Mouse (Mus musculus) retina, postnatal 7 days (tissue): ENCODE measurements around the gene Sgo1.
"Not testable (repeated sequence)": the region's sequence is repeated elsewhere in the genome, so short reads cannot be mapped to it uniquely, and the experiment has no call there.

Experiments used
- DNase-seq: peaks from one replicate; pipeline ENCODE4 v3.0.0-alpha.2; 2012; ENCODE audit warnings: low read depth, low spot score

The Sgo1 gene

GRCm38 (mm10) chr17:53688877-53689802 is at the start of gene Sgo1:
Sgo1 (minus strand) TSS chr17:53689333.
- DNase-seq = peak; percentile 96

- DNase-seq = not testable (repeated sequence)
These were observed 29.8 kb upstream of the Sgo1 start for GRCm38 (mm10) chr17:53718916-53719315.

GRCm38 (mm10) chr17:53718474-53718873 is 29.3 kb upstream of the Sgo1 start:
- no peak for DNase-seq

- DNase-seq = not testable (repeated sequence)
These were observed 26.0 kb upstream of the Sgo1 start for GRCm38 (mm10) chr17:53715161-53715560.

- no peak for DNase-seq
These were observed 25.3 kb upstream of the Sgo1 start for GRCm38 (mm10) chr17:53714453-53714852.

GRCm38 (mm10) chr17:53697521-53697920 is 8.4 kb upstream of the Sgo1 start:
- not testable (repeated sequence) for DNase-seq

DNA sequence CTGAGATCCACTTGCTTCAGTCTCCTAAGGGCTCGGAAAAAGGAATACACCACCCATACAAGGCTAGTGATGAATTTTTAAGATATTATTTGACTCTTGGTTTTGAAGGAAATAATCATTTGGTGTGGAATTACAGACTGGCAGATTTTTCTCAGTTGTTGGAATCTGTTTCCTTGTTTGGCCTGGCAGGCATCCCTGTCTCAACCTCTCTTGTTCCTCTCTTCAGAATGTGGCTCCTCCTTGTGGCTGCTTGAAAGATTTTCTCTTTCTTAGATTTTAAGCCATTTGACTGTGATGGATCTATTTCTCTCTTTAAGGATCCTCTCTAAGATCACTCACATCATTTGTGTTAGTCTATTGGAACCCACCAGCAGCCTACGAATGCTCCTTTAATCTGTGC is 4.9 kb upstream of the Sgo1 start:
- DNase-seq = peak; percentile 25

- DNase-seq = no peak
These were observed 813 bp upstream of the Sgo1 start for GRCm38 (mm10) chr17:53689946-53690345.

GRCm38 (mm10) chr17:53688321-53688720 is 812 bp downstream of the Sgo1 start:
- DNase-seq = no peak

GRCm38 (mm10) chr17:53678716-53679115 is 10.4 kb downstream of the Sgo1 start:
- DNase-seq = no peak

DNA sequence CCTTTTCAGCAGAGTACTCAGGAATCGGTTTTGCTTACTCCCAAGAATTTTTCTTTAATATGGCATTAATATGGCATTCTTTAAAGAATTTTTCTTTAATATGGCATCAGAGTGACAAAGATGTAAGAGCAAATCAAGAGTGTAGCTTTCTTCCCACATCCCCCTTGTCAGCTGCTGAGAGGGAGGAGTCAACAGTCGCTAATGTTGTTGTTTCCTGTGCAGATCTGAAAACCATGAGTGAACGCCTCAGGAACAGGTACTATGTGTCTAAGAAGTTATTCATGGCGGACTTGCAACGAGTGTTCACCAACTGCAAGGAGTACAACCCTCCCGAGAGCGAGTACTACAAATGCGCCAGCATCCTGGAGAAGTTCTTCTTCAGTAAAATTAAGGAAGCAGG is 18.7 kb downstream of the Sgo1 start:
- DNase-seq = no peak

- no peak for DNase-seq
These were observed 24.3 kb downstream of the Sgo1 start for GRCm38 (mm10) chr17:53664703-53665382.

DNA sequence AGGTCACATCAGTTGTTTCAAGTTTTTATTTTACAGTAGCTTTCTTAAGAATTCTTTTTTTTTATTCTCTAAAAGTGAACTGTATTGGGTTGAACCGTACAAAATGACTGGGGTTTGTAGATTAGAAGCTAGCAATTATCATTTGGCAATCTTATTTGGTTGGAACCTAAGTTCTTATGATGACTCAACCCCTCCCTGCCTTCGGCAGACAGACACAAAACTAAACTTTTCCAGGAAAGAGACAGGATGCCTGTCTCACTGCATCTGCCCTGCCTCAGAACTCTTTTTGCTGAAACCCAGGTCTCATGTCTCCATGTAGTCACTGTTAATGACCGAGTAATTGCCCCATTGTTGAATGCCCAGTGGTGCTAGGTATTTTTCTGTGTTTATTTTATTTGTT is 24.9 kb downstream of the Sgo1 start:
- DNase-seq = no peak

- DNase-seq = no peak
These were observed 27.9 kb downstream of the Sgo1 start for GRCm38 (mm10) chr17:53661056-53661840.

DNA sequence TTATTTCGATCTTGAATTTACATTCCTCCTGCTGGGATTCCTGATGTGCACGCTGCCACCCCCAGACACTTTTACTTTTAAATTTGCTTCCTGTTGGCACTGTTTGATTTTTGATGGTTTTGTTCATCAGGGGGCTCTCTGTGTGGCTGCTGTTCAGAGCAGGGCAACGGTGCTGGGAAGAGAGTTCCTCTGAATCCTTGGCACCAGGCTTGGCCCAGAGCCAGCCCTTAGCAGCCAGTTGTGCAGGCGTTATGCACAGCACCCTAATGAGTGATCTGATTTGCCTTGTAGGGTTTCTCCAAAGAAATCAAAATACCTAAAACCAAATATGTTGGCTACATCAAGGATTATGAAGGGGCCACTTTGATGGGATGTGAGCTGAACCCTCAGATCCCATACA is 29.4 kb downstream of the Sgo1 start:
- no peak for DNase-seq

DNA sequence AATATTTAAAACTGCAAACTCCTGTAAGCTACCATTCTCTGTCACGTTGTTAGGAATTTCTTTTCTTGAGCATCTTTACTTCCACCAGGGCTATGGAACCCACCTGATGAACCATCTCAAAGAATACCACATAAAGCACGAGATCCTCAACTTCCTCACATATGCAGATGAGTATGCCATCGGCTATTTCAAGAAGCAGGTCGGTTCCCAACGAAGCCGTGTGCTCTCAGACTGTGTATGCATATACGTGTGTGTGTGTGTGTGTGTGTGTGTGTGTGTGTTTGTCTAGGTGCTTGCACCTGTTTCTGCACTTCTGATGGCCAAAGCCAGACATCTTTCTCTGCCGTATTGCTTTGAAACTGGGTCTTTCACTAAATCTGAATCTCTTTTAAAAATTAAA is 29.9 kb downstream of the Sgo1 start:
- DNase-seq = no peak

DNA sequence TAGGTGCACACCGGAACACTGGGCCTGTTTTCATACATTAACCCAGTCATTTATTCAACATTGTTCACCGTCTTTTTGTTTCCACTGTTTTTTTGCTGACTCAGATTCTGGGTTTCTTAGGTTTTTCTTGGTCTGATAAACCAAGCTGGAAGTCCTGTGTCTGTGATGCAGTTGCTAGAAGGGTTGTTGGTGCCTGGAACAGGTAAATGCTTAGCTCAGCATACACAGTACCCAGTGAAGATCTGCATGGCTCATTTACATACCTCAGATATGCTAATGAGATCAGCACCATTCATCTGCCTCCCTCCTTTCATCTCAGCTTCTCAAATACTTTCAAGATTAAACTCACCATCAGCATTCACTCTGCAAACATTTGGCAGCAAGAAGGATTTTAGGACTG is 30.5 kb downstream of the Sgo1 start:
- DNase-seq = no peak

GRCm38 (mm10) chr17:53657391-53657790 is 31.7 kb downstream of the Sgo1 start:
- DNase-seq = not testable (repeated sequence)

- DNase-seq = no peak
These were observed 32.7 kb downstream of the Sgo1 start for GRCm38 (mm10) chr17:53656369-53656860.

DNA sequence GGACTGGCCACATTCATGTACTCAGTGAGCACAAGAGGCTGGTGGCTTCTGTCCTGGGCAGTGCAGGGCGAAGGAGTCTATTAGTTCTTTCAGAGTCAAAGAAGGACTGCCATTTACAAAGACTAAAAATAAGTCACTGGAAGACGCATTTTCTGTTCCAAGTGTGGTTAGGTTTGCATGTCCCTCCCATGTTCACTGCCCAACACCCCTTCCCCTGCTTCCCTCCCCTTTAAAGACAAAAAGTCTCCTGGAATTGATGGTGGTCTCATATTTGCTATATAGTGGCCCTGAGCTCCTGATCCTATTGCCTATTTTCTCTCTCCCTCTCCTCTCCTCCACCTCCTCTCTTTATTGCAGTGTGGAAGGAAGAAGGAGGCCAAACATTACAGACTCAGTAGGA is 33.2 kb downstream of the Sgo1 start:
- DNase-seq = no peak

DNA sequence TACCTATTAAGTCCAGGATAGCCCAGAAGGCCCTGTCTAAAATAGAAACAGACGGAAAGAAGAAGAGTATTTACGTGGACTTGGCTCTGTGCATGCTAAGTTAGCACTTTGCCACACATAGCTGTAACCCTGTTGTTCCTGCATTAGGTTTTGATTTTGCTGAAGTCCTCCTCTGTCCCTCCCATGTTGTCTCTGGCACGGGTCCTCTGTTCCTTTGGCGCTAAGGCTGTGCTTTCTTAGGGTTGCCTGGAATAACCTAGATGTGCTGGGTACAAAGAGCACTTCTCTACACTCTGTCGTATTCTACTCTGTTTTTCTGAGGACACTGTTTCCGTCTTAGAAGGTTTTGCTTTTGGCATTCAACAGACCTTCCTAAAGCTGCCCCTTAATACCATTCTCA is 34.1 kb downstream of the Sgo1 start:
- no peak for DNase-seq

- DNase-seq = no peak
These were observed 34.5 kb downstream of the Sgo1 start for GRCm38 (mm10) chr17:53654596-53654995.
